Mouse (Mus musculus) liver, adult 2 months (tissue): ENCODE results near the gene Kcnd2.

ENCODE experiments used
- CTCF ChIP-seq: fragments of 200-500 bp; IDR thresholded peaks from 2 replicates; pipeline ENCODE4 v1.5.1; 2011; ENCODE audit warnings: low read depth, low read length, control low read depth
- POLR2A ChIP-seq: fragments of 200-500 bp; IDR thresholded peaks from 2 replicates; pipeline ENCODE4 v1.6.1; 2011; ENCODE audit warnings: low read length, control low read depth; ENCODE audit not compliant: insufficient read depth; ENCODE audit errors: extremely low read depth

DNA sequence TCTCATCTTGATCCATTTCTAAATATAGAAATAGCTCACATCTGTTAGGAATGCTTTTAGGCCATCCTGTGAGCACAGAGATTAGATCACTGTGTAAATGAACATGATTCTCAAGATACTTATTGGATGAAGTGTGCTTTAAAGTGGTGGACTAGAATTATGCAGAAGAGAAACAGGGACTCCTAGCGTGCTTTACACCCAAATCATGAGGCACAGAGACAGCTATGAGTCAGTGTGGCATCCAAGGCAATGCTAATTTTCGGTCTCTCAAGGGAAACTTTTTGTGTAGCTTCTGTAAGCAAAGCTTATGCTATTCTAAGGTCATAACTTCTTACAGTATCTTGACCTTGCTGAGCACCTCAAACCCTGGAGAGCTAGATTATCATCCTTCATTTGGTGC, 318.7 kb downstream of the Kcnd2 start:
- TF ChIP-seq POLR2A = no peak
- no peak for TF ChIP-seq CTCF
